Mouse (Mus musculus) WW6 (cell line): ENCODE results near the gene Smpd1.

Experiments used
- DNase-seq: peaks from one replicate; pipeline ENCODE4 v3.0.0-alpha.2; 2013; ENCODE audit warnings: low read depth, low spot score

Gene Smpd1

DNA sequence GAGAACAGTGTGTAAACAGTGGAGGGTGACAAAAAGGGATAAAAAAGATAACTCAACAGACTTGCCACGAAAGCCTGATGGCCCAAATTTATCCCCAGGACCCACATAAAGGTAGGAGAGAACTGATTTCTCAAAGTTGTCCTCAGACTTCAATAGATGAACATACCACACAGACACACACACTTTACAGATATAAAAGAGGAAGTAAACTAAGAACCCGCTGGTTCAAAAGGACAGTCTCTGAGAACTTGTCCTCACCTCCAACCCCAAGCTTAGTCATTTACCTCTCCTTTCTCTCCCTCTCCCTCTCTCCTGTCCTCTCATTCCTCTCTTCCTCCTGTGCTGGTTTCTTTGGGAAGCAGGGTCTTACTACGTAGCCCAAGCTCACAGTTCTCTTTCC is 8.2 kb downstream of the Smpd1 start:
- DNase-seq = no peak

DNA sequence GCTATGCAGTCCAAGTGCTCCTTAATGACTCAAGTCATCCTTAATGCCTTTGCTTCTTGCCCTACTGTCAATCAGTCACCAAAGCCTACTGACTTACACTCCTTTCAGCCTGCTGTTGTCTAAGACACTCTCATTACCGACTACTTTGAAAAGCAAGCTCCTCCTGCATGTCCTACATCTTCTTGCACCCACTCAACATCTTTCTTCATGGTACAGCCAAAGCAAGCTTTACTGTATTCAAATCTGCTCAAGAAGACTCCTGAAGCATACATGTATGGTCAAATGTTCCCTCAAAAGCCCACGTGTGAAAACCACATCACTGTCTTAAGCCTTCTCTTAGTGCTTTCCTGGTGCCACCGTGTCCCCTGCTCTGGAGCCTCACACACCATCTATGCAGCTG is 9.2 kb downstream of the Smpd1 start:
- DNase-seq = no peak

DNA sequence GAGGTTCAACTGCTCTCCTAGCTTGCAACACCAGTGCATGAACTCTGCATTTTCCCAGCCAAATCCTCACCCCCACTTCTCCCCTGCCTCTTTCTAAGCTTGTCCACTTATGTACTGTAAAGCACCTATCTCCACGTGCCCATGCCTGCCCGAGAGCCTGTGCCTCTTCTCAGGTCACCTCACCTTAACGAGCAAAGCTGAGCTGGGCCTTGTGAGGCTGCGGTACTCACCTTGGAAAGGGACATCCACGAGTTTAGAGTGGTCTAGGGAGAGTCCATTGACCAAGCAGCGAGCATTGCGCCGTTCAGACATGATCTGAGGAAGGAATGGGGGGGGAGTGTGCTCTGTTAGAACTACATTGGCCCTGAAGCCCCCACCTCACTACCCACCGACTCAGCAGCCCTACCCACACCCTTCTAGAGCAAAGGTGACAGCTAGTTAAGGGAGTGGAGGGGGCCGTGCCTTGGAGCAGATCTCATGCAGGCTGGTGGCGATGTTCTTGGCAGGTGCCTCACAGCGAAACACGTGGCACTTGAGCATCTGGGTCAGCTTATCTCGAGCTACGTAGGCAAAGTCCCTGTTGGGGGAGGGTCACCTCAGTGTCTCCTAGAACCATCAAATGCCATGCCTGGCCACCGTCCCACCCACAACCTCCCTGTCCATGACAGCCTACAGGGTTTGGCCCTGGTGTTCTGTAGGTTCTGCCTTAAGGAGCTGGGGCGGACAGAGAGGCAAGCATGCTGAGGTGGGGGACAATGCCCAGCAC is 11.1 kb downstream of the Smpd1 start:
- DNase-seq = no peak

DNA sequence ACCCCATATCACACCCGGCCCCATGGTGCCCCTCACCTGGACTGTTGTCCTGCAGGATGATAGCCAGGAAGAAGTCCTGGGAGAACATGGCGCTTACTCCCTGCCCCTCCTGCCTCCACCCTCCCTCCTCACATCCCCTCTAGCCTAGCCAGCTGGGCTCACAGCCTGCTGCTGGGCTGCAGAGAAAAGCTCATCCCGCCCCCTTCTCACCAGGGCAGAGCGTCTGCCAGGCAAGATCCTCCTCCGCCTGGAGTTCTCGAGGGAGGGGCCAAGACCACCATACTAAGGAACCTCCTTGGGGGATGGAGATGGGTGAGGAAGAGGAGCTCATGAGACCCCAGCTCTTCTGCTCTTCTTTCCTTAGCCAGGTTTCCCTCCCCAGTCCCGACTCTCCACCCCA is 14.4 kb downstream of the Smpd1 start:
- DNase-seq = no peak

DNA sequence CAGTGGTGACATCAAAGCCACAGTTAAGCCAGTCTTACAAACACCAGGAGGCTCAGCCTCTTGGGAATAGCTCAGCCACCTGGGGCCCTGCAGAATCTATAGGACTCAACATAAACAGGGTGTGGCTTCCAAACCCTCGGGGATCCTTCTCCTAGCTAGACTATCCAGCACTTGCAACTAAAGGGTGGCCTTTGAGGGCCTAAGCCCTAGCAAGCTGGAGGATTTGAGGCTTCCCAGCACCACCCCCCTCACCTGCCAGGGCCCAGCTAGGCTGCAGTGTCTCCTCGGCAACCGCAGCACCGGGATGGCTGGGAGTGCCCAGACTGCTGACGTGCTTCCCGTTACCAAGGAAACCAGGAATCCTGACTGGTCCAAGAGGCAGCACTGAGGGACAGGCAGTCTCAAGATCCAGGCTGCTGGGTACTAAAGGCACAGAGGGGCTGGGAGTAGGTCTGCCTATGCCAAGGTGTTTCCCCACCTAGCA is 14.9 kb downstream of the Smpd1 start:
- DNase-seq = no peak

DNA sequence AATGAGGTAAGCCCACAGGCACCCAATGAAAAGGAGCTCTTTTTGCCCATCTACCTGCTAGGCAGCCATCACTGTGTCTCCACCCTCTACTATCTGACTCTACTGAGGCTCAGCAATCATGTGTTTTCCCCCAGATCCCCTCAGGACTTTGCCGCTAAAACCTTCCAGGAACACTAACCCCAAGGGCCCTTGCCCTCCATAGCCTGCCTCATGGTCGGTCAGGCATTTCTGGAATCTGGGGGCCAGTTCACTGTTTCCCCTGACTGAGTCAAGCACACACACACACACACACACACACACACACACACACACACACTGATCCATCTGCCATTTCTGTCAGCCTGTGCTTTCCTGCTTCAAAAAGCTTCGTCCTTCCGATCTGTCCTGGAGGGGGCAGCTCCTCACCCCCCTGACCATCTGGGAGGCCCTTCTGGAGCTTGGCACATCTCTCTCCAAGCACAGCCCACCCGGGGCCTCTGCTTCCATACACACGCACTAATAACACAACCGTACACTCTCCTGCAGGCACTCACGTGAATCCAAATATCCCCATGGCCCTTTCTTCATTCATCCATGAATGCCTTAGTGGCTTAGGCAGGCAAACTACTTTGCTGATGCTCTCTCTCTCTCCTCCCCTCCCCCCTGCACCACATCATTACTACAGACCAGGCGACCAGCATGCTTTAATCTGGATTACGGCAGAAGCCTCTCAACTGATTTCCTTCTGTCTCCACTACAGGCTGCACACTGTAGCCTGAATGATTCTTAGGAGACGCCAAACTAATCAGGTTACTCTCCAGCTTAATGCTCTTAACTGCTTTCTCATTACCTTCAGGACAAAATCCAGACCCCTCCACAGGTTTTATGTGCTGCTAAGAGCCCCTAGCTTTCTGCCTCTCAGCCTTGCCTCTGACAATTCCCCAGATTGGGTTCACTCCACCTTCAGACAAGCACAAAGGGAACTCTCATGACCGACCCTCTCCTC is 15.6 kb downstream of the Smpd1 start:
- DNase-seq = no peak

DNA sequence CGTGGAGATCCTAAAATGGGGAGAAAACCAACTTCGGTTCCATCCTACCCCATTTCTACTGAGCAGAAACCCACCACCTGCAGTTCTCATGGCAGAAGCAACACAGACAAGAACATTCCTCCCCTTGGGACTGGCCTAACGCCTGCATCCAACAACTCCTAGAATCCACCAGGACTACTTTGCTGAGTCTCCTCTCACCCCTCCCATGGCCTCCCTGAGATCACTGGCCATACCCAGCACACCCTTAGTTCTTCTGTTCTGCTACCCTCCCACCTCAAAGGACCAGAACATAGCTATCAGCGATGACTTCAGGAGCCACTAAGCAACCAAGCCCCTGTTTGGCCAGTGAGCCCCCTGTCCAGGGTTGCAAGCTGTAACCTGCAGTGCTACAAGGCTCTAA is 16.6 kb downstream of the Smpd1 start:
- no peak for DNase-seq

DNA sequence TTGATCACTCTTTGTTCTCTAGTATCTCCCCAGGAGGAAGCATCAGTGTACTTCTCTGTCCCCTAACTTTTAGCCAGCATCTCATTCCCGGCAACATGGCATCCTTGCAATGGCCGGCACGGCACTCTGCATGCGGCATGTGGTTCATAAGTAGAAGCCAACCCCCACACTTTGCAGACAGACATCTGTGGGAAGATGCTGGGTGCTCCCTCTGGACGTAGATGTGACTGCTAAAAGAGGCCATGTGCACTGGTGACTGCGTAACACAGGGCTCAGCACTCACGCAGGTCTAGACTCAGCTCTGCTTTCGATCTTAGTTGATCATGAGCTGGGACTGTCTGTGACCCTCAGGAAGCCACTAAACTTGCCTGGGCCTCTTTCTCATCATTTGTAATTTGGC is 18.8 kb downstream of the Smpd1 start:
- DNase-seq = no peak

DNA sequence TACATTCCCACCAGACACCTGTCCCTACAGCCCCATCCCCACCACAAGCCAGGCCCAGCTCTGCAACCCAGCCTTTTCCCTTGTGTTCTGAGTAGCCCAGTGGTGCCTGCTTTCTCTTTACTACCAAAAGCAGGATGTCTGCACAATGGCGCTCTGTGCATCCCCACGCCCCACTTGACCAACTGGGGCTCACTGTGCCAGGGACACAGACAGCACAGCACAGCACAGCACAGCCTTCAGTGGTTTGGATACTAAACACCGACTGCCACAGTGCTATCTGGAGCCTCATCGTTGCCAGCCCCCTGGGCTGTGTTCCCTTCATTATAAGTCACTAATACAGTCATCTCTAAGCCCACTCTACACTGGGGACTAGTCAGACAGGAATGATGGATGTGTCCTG is 20.4 kb downstream of the Smpd1 start:
- no peak for DNase-seq

DNA sequence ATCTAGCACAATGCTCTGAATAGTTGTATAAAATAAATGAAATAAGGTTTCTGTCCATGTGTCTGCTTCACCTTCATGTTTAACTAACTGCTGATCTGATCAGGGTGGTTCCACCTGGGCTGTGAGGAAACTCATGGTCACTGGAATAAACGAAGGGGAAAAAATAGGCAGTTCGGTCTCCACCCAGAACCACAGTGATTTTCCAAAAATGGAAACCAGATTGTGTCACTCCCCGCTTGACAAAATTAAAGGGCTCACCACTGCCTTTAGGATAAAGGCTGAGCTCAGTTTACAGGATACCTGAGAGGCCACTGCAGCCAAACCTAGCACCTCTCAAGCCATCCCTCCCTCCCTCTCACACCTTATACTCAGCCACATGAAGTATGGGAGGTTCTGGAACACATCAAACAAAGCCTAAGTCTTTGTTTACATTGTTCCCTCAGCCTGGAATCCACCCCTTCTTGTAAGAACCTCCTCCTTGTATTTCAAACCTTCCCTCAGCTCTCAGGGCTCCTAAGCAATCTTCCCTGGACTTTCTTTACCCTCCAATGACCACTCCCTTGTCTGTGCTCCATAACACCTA is 22.1 kb downstream of the Smpd1 start:
- no peak for DNase-seq

DNA sequence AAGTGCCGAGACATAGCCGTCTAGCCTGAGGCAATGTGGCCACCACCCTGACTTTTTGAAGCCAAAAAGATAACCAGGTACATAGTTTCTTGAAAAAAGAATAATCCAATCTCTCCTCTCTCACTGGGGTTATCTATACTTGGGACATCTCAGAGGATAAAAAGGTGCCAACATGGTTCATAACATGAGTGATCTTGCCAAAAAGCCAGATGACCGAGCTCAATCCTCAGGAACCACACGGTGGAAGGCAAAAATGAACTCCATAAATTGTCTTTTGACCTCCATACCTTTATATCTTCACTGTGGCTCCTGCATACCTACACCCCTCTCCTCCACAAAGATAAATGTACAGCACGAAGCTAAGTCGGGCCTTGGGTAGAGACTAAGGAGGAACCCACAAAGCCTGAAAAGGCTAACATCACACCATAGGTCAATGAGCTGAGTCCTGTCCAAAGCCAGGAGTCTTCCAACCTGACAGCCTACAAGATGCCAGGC is 23.3 kb downstream of the Smpd1 start:
- no peak for DNase-seq

DNA sequence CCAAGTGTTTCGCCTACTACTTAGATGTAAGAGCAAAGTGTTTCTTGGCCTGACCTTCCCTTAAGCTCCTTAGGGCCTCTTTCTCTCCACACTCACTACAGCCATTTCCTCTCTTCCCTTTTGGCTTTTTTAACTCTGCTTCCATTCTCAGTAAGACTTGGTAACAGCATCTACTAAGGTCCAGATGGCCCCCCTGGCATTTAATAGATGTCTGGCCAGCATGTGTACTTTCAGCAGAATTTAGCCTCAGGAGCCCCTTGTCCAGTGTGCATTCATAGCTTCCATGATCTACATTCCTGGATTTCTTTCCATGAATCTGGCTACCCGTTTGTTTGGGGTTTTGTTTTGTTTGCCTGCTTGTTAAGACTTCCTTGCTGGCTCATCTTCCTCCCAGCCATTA is 24.3 kb downstream of the Smpd1 start:
- DNase-seq = no peak

DNA sequence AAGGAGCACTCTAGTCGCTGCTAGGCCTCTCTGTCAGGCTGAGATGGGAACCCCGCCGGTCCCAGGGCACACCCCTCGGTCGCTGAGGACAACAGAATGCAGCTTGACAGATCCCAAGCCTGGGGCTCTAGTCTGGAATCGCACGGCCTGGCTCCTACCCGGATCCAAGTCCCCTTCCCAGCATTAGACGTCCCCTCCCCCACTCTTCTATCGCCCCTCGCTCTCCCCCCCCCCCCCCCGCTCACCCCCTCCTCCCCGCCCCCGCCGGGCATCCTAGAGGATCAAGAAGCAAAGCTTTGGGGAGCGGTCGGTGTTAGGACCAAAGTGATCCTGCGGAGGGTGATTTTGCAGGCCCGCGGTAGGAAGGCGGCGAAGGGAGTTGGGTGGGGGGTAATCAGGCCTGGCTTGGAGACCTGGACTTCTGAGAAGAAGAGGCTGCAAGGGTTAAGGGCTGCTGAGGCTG is 26.5 kb downstream of the Smpd1 start:
- no peak for DNase-seq

DNA sequence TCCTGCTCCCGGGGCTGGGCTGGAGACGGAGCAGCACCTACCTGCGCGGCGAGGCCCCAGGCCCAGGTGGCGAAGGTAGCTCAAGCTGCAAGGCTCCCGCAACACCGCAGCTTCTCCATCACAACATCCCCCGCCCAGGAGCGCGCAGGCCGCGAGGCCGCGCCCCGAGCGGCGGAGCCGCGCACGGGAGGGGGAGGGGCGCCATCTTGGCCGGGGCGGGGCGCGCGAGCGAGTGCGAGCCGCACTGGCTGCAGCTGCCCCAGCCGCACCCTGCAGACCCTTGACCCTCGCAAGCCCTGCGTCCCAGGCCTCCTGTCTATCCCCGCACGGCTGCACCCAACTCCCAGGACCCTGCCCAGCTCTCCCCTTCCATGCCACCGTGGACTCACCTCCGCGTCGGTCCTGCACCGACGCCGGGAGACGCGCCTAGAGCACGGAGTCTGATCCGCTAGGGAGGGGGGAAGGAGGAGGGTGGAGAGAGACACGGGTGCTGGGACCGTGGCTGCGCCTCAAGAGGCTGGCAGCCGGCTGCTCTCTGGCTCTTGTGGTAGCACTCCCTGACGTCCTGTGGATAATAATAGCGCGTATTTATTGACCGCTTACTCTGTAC is 27.0 kb downstream of the Smpd1 start, which contains the start of gene Apbb1:
TSS of gene Apbb1 (minus strand) at position 560 of the 610 bp plus-strand sequence.
- DNase-seq = peak; percentile 52

DNA sequence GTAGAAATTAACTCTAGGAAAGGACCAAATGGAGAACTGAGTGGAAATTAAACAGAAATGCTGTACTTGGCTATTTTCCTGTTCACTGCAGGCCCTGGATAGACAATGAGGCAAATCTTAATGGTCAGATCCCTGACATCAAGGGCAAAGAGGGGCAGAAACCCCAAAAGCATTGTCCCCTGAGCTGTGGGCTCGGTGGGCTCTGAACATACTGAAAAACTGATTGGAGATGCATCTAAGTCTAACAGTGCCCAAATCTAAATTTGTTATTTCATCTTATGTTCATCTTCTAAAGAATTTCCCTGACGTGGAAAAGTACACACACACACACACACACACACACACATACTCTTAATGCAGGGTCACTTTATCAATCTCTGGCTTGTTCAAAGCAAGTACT is 27.8 kb downstream of the Smpd1 start:
- no peak for DNase-seq

DNA sequence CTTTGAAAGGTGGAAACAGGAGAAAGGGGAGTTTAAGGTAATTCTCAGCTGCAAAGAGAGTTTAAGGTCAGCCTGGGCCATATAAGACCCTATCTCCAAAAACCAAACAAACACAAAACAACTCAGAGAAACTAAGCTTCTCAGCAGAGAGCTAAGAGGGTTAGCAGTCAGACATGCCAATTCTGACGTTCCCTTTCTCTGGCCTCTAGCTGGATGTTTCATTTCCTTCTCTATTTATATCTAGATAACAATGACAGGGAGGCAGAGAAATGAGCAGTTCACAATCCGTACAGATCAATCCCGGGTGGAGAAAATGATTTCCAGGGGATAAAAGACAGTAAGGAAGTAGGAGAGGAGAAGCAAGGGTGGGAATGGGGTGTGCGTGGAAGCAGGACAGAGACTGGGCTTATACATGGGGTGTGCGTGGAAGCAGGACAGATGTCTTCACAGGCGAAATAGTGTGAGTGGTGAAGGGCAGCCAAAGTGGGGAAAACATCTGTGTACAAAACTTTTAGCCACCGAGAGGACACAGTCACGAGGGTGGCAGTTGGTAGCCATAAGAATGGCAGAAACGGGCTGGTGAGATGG is 34.3 kb downstream of the Smpd1 start:
- no peak for DNase-seq

DNA sequence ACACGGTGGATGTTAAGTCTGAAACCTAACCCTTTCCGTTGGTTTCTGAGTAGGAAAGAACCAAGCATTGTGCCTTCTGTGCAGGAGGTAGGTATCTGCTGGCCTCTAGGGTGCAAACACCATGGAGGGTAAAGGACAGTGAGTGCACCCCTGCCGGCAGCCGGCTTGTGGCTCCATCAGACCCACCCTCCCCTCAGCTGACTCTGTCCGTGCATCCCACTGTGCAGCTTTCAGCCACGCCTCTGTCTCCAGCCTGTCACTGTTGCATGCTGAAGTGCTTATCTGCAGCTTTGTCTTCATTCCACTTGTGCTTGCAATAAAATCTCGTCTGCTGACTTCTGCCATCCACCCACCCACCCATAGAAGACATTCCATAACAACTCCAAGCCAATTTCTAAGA is 35.9 kb downstream of the Smpd1 start:
- no peak for DNase-seq

DNA sequence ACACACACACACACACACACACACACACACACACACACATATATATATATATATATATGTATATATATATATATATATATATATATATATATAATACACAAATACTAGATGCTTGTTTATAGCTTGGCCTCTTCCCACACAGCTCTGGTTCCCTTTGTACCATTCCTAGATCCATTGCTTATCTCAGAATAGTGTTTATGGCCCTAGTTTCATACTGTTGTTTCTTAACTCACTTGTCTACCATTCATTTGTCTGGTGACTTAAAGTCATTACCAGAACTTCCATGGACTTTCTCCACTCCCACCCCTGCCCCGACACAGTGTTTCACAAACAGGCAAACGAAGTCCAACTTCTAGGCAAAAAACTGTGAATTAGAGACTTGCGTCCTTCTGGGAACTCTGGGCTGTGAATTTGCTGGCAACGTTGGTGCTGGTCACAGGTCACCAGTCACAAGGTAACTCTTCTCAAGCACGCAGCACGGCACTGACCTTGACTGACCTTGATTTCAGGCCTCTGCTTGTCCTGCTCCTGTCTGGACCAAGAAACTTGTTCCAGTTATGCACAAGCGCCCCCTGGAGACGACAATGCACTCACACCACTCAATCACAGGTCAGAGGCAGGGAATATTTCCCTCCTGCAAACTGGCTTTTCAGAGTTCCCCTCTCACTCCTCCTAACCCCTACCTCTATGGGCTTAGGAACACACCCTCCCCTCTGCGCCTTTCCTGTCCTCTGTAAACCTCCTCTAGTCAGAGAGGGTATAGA is 48.9 kb downstream of the Smpd1 start:
- DNase-seq = peak; percentile 38
